Mouse (Mus musculus) stomach, embryonic 14.5 days (tissue): ENCODE results near the gene Egr2. TPM values are rescaled to one million over a fixed set of nuclear protein-coding genes. Genes with fewer than 3 reads are reported as not detected.

ENCODE experiments used
- ATAC-seq: fragments of 200-750 bp; cut with Nextera tagmentation; 2 replicates; pipeline ENCODE4 v1.8.0; 2017; ENCODE audit warnings: low read depth, moderate TSS enrichment; ENCODE audit not compliant: insufficient number of reproducible peaks, insufficient read depth, low FRiP score
- H3K27ac ChIP-seq: fragments of 300-500 bp; sonication (generic); 2 replicates; pipeline ENCODE4 v1.5.1; 2014; ENCODE audit warnings: mild to moderate bottlenecking, low read length, moderate library complexity, mixed read lengths
- H3K27me3 ChIP-seq: fragments of 300-500 bp; sonication (generic); 2 replicates; pipeline ENCODE4 v1.6.1; 2014; ENCODE audit warnings: low read length, control low read depth, mixed read lengths; ENCODE audit not compliant: control insufficient read depth, insufficient read depth
- H3K36me3 ChIP-seq: fragments of 300-500 bp; sonication (generic); 2 replicates; pipeline ENCODE4 v1.6.1; 2014; ENCODE audit warnings: mild to moderate bottlenecking, control low read depth, low read length, moderate library complexity, mixed read lengths; ENCODE audit not compliant: control insufficient read depth, insufficient read depth
- H3K4me1 ChIP-seq: fragments of 300-500 bp; sonication (generic); 2 replicates; pipeline ENCODE4 v1.6.1; 2014; ENCODE audit warnings: low read length, control low read depth, mixed read lengths; ENCODE audit not compliant: control insufficient read depth, insufficient read depth
- H3K4me2 ChIP-seq: fragments of 300-500 bp; sonication (generic); replicated peaks from 2 replicates; pipeline ENCODE4 v1.6.1; 2014; ENCODE audit warnings: low read depth, low read length, control low read depth
- H3K4me3 ChIP-seq: fragments of 300-500 bp; sonication (generic); 2 replicates; pipeline ENCODE4 v1.5.1; 2014; ENCODE audit warnings: low read depth, low read length, control low read depth
- H3K9ac ChIP-seq: fragments of 300-500 bp; sonication (generic); replicated peaks from 2 replicates; pipeline ENCODE4 v1.6.1; 2014; ENCODE audit warnings: low read depth, mild to moderate bottlenecking, control low read depth, low read length, moderate library complexity, mixed read lengths
- H3K9me3 ChIP-seq: fragments of 300-500 bp; sonication (generic); 2 replicates; pipeline ENCODE4 v1.6.1; 2016; ENCODE audit warnings: low read depth, low read length, control low read depth; ENCODE audit not compliant: control insufficient read depth
- WGBS: fragments of 180-500 bp; shearing (Covaris S2); extraction: QIAGEN DNeasy Blood & Tissue Kit; methylation state at CpG from one replicate; pipeline ENCODE4 v1.1.7; 2014; 5-methylcytosine and 5-hydroxymethylcytosine counted together
- polyA plus RNA-seq: library from polyadenylated mRNA; unstranded; fragments of >200 nt; fragmentation: Nextera tagmentation; extraction: Ambion mirVana; gene quantifications from 2 replicates; pipeline ENCODE4 v1.2.1, GENCODE M21; 2014

The Egr2 gene
- 0.22 and 0.33 TPM in 2 replicates for polyA plus RNA-seq

- Histone ChIP-seq H3K4me1 (peaks cover 9% of the 10 kb centered on the region; the same call in 1 of the 2 replicates), H3K36me3 (no peaks in the 10 kb centered on the region), H3K4me3 (peak within 1 kb of the TSS; percentile 47), H3K9me3 (no peaks in the 10 kb centered on the region), H3K27me3 (peaks cover 36% of the 10 kb centered on the region), H3K27ac (no peak within 1 kb of the TSS), H3K4me2 (peak within 1 kb of the TSS; percentile 94), H3K9ac (no peak within 1 kb of the TSS)
- ATAC-seq: no peak
- WGBS: under 1% methylated on average over 34 of the region's 37 CpGs
Measured at GRCm38 (mm10) chr10:67535256-67535655, at the start of gene Egr2. Egr2 (plus strand) TSS chr10:67535475.

- H3K4me2 ChIP-seq: no peak overlapping the region
- H3K27me3 ChIP-seq: no peaks in the 10 kb centered on the region
- 87% methylated on average over 7 of the region's 7 CpGs for WGBS
- no peak for ATAC-seq
- no peak overlapping the region for H3K9ac ChIP-seq
- H3K4me1 ChIP-seq: no peaks in the 10 kb centered on the region
- H3K4me3 ChIP-seq: no peak overlapping the region
- H3K9me3 ChIP-seq: peaks cover 6% of the 10 kb centered on the region; the same call in 1 of the 2 replicates
- H3K36me3 ChIP-seq: no peaks in the 10 kb centered on the region
- H3K27ac ChIP-seq: no peak overlapping the region
Measured at GRCm38 (mm10) chr10:67487496-67487895, 47.8 kb upstream of the Egr2 start.

DNA sequence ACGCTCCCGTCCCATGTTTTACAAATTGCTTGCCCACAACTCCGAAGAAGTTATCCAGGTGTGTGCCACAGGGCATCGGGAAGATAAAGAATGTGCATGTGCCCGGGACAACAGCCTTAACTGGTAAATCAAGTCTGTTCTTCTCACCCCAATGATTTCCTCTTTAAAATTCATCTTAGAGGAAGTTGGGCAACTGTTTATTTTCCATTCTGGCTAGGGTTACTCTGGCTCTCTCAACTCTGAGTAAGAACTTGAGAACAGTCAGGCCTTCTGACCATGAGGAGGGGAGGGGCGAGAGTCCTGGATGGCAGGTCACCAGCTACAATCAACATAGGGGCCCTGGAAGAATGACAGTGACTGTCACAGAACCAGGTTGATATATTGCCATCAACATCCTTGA is 45.4 kb upstream of the Egr2 start:
- Histone ChIP-seq H3K27me3 (no peaks in the 10 kb centered on the region), H3K4me3 (no peak overlapping the region), H3K4me2 (no peak overlapping the region), H3K36me3 (no peaks in the 10 kb centered on the region), H3K9ac (no peak overlapping the region), H3K27ac (no peak overlapping the region), H3K4me1 (no peaks in the 10 kb centered on the region), H3K9me3 (peaks cover 4% of the 10 kb centered on the region; the same call in 1 of the 2 replicates)
- ATAC-seq: no peak
- 76% methylated on average over 6 of the region's 6 CpGs for WGBS

GRCm38 (mm10) chr10:67490632-67491031 is 44.6 kb upstream of the Egr2 start:
- no peak for ATAC-seq
- no peak overlapping the region for H3K4me2 ChIP-seq
- no peak overlapping the region for H3K4me3 ChIP-seq
- 84% methylated on average over 5 of the region's 5 CpGs for WGBS
- no peaks in the 10 kb centered on the region for H3K27me3 ChIP-seq
- no peaks in the 10 kb centered on the region for H3K9me3 ChIP-seq
- no peaks in the 10 kb centered on the region for H3K4me1 ChIP-seq
- H3K36me3 ChIP-seq: no peaks in the 10 kb centered on the region
- no peak overlapping the region for H3K9ac ChIP-seq
- H3K27ac ChIP-seq: no peak overlapping the region

DNA sequence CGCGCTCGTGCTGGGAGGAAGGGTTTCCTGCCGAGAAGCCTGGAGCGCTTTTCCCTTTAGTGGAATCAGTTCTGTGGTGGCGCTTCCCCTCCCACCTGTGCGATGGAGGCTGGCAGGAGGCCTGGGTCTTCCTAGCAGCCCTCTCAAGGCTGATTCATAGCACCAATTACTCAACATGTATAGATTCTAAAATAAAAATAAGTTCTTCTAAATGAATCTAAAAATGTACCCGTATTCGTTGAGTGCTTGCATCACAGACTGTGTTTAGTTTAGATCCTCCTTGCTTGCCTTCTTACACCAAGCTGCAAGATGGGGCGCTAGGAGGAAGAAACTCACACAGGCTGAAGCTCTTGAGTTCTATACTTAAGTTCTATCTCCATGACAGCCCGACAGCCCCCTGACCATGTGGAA is 43.1 kb upstream of the Egr2 start:
- Histone ChIP-seq H3K36me3 (no peaks in the 10 kb centered on the region), H3K4me1 (no peaks in the 10 kb centered on the region), H3K9ac (no peak overlapping the region), H3K4me2 (no peak overlapping the region), H3K27ac (no peak overlapping the region), H3K27me3 (no peaks in the 10 kb centered on the region), H3K4me3 (no peak overlapping the region), H3K9me3 (no peaks in the 10 kb centered on the region)
- ATAC-seq: no peak
- WGBS: 73% methylated on average over 11 of the region's 11 CpGs

DNA sequence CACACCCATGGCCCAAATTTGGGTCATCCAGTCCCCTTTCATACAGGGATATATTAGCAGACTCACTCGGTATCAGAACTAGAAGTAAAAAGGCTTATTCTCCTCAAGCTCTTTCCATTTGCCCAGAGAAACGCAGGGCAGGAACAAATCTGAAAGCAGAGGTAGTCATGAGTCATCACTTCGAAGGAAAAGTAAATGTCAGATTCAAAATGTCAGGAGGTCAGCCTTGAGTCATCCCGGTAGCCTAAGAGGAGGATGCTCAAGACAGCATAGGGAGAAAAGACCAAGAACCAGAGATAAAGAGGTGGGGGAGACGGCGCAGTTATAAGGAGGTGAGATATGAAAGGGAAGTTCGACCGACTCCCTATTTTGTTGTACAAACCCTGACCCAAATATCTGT is 41.7 kb upstream of the Egr2 start:
- Histone ChIP-seq H3K4me3 (no peak overlapping the region), H3K27me3 (no peaks in the 10 kb centered on the region), H3K9ac (no peak overlapping the region), H3K4me1 (no peaks in the 10 kb centered on the region), H3K4me2 (no peak overlapping the region), H3K27ac (no peak overlapping the region), H3K9me3 (no peaks in the 10 kb centered on the region), H3K36me3 (no peaks in the 10 kb centered on the region)
- 80% methylated on average over 8 of the region's 8 CpGs for WGBS
- ATAC-seq: no peak

DNA sequence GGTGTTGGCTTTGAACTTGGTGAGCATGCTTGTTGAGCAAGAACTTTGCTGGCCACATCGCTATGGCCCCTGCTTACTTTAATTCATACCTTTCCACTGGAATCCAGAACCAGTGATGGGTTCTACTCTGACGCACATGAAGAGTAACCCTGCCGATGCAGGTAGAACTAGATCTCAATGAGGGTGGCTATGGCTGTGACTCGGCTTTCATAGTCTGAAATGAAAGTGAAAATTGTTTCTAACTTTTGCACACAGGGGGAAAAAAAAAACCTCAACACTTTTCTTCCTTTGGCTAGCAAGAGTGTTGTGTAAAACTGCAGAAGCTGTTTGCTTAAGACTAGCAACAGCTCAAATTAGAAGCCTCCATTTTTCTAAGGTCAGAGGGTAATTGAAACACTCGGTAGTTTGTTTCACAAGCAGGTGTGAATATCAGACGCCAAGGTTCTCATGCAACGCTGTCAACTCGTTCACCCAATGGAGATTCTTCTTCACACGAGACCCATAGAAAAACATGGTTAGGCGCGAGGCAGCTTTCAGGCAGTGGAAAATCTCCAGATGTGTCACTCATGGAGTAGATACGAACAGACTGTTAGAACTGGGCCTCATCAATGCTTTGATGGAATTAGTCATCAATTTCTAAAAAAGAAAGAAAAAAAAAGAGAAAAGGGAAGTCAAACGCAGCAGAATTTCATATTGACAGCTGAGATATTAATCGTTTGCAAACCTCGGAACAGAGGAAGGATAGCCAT is 38.0 kb upstream of the Egr2 start:
- Histone ChIP-seq H3K9ac (no peak overlapping the region), H3K27ac (no peak overlapping the region), H3K27me3 (no peaks in the 10 kb centered on the region), H3K4me1 (no peaks in the 10 kb centered on the region), H3K4me3 (no peak overlapping the region), H3K4me2 (no peak overlapping the region), H3K9me3 (no peaks in the 10 kb centered on the region), H3K36me3 (no peaks in the 10 kb centered on the region)
- 88% methylated on average over 15 of the region's 15 CpGs for WGBS
- ATAC-seq: no peak

DNA sequence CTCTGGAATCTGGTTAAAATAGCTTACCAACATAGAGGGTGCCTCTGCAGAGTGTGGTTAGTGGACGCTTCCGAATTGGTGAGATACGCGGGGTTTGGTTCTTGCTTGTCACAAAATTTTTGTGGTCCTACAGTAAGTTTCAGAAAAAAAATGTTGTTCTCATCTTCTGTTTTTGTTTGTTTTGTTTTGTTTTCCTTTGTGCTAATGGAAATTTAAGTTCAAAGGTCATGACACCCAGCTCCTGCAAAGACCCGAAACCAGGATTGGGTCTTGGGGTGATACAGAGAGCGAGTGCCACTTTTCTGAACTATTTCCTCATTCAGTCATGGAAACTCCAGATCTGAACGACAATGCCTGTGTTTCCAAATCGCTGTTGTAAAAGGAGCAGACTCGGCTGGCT is 37.3 kb upstream of the Egr2 start:
- Histone ChIP-seq H3K4me2 (no peak overlapping the region), H3K4me1 (no peaks in the 10 kb centered on the region), H3K27me3 (no peaks in the 10 kb centered on the region), H3K9me3 (no peaks in the 10 kb centered on the region), H3K27ac (no peak overlapping the region), H3K36me3 (no peaks in the 10 kb centered on the region), H3K4me3 (no peak overlapping the region), H3K9ac (no peak overlapping the region)
- 91% methylated on average over 9 of the region's 9 CpGs for WGBS
- ATAC-seq: no peak
